Comparison of ENCODE assay signal across 29 mouse cellular contexts in genomic region chr13:98910801-98911200, GRCm38 (mm10). TPM values are rescaled to one million over a fixed set of nuclear protein-coding genes. Genes with fewer than 3 reads are reported as not detected.
DNase-seq lines count a peak whose midpoint lies in the region; ATAC-seq lines count a peak whose summit lies in the region.
"Had no signal": no experiment of that assay in that cellular context is flagged by ENCODE, and none has a peak within 500 bp of the region (broad histone marks: within the 10 kb centered on the region; RNA-seq: fewer than 3 reads in every experiment).

No protein-coding gene starts in this region.

- ATAC-seq in embryonic facial prominence, embryonic 13.5 days (ENCODE audit: insufficient number of reproducible peaks, insufficient read depth, low FRiP score, low TSS enrichment, low read depth): no peak
- ATAC-seq in limb, embryonic 11.5 days (ENCODE audit: insufficient number of reproducible peaks, low FRiP score, low TSS enrichment, low read depth): no peak
- ATAC-seq in midbrain, embryonic 14.5 days (ENCODE audit: low FRiP score, low TSS enrichment): no peak
- ATAC-seq: forebrain, embryonic 13.5 days; Patski had no signal

- peaks cover 7% of the 10 kb centered on the region; the same call in 1 of the 2 replicates for H3K36me3 ChIP-seq in embryonic facial prominence, embryonic 13.5 days
- peaks cover 29% of the 10 kb centered on the region for H3K36me3 ChIP-seq in embryonic facial prominence, embryonic 10.5 days (replicated peaks)
- no peaks in the 10 kb centered on the region for H3K36me3 ChIP-seq in limb, embryonic 11.5 days (ENCODE audit: control insufficient read depth, insufficient read depth, low read length)
- peaks cover 23% of the 10 kb centered on the region for H3K36me3 ChIP-seq in limb, embryonic 10.5 days
- H3K36me3 ChIP-seq in midbrain, embryonic 14.5 days (ENCODE audit: control insufficient read depth, insufficient read depth, low read length): peaks cover 3% of the 10 kb centered on the region; the same call in 1 of the 2 replicates
- H3K36me3 ChIP-seq: limb, embryonic 15.5 days; neural tube, embryonic 15.5 days had no signal

- no peak overlapping the region for H3K4me2 ChIP-seq in embryonic facial prominence, embryonic 13.5 days
- H3K4me2 ChIP-seq in limb, embryonic 11.5 days (ENCODE audit: low read depth, severe bottlenecking): no peak overlapping the region
- H3K4me2 ChIP-seq in midbrain, embryonic 14.5 days (ENCODE audit: low read length): no peak overlapping the region
- H3K4me2 ChIP-seq: forebrain, embryonic 13.5 days; heart, embryonic 15.5 days; hindbrain, embryonic 14.5 days; kidney, embryonic 15.5 days; limb, embryonic 15.5 days; midbrain, embryonic 13.5 days; neural tube, embryonic 15.5 days had no signal

- whole genome bisulfite sequencing in embryonic facial prominence, embryonic 13.5 days: 82% methylated on average over 3 of the region's 3 CpGs
- WGBS in embryonic facial prominence, embryonic 10.5 days: 79% methylated on average over 3 of the region's 3 CpGs
- 69% methylated on average over 3 of the region's 3 CpGs for WGBS in limb, embryonic 11.5 days
- WGBS in limb, embryonic 10.5 days: 90% methylated on average over 3 of the region's 3 CpGs
- 72% methylated on average over 3 of the region's 3 CpGs for WGBS in midbrain, embryonic 14.5 days

- H3K9ac ChIP-seq in embryonic facial prominence, embryonic 13.5 days: no peak overlapping the region
- H3K9ac ChIP-seq in limb, embryonic 11.5 days (ENCODE audit: low read length): no peak overlapping the region
- H3K9ac ChIP-seq in midbrain, embryonic 14.5 days (replicated peaks; ENCODE audit: low read length): no peak overlapping the region
- H3K9ac ChIP-seq: forebrain, embryonic 13.5 days; heart, embryonic 15.5 days; hindbrain, embryonic 14.5 days; kidney, embryonic 15.5 days; limb, embryonic 15.5 days; liver, embryonic 14.5 days; midbrain, embryonic 13.5 days; neural tube, embryonic 15.5 days had no signal

- no peaks in the 10 kb centered on the region for H3K27me3 ChIP-seq in embryonic facial prominence, embryonic 13.5 days
- no peaks in the 10 kb centered on the region for H3K27me3 ChIP-seq in embryonic facial prominence, embryonic 10.5 days (replicated peaks; ENCODE audit: low read depth, poor library complexity, severe bottlenecking)
- H3K27me3 ChIP-seq in limb, embryonic 11.5 days (ENCODE audit: control insufficient read depth, insufficient read depth, low read length): no peaks in the 10 kb centered on the region
- H3K27me3 ChIP-seq in limb, embryonic 10.5 days (ENCODE audit: low read depth, poor library complexity, severe bottlenecking): no peaks in the 10 kb centered on the region
- no peaks in the 10 kb centered on the region for H3K27me3 ChIP-seq in midbrain, embryonic 14.5 days (ENCODE audit: control insufficient read depth, insufficient read depth, low read length)
- H3K27me3 ChIP-seq: forebrain, embryonic 13.5 days; heart, embryonic 15.5 days; kidney, embryonic 15.5 days; limb, embryonic 15.5 days; midbrain, embryonic 13.5 days; neural tube, embryonic 15.5 days; Patski had no signal

- H3K4me3 ChIP-seq in embryonic facial prominence, embryonic 13.5 days: no peak overlapping the region
- no peak overlapping the region for H3K4me3 ChIP-seq in embryonic facial prominence, embryonic 10.5 days
- no peak overlapping the region for H3K4me3 ChIP-seq in limb, embryonic 11.5 days (ENCODE audit: low read depth, low read length)
- no peak overlapping the region for H3K4me3 ChIP-seq in limb, embryonic 10.5 days
- no peak overlapping the region for H3K4me3 ChIP-seq in midbrain, embryonic 14.5 days (replicated peaks; ENCODE audit: low read depth, low read length)
- H3K4me3 ChIP-seq: forebrain, embryonic 13.5 days; heart, embryonic 10.5 days; heart, embryonic 15.5 days; kidney, embryonic 15.5 days; left cerebral cortex, adult 2 months; limb, embryonic 15.5 days; midbrain, embryonic 13.5 days; neural tube, embryonic 15.5 days had no signal

- no peaks in the 10 kb centered on the region for H3K9me3 ChIP-seq in embryonic facial prominence, embryonic 13.5 days
- H3K9me3 ChIP-seq in embryonic facial prominence, embryonic 10.5 days: no peaks in the 10 kb centered on the region; the same call in 1 of the 2 replicates
- H3K9me3 ChIP-seq in limb, embryonic 11.5 days (ENCODE audit: control insufficient read depth, low read length): no peaks in the 10 kb centered on the region
- no peaks in the 10 kb centered on the region for H3K9me3 ChIP-seq in limb, embryonic 10.5 days (replicated peaks)
- no peaks in the 10 kb centered on the region for H3K9me3 ChIP-seq in midbrain, embryonic 14.5 days (ENCODE audit: control insufficient read depth, low read length)
- H3K9me3 ChIP-seq: forebrain, embryonic 13.5 days; G1E; heart, embryonic 10.5 days; heart, embryonic 15.5 days; kidney, embryonic 15.5 days; limb, embryonic 15.5 days; midbrain, embryonic 13.5 days; neural tube, embryonic 15.5 days had no signal

- H3K27ac ChIP-seq in embryonic facial prominence, embryonic 13.5 days: 0 out of 2 replicates have a peak overlapping the region, but pooled peaks have one; percentile 45
- no peak overlapping the region for H3K27ac ChIP-seq in embryonic facial prominence, embryonic 10.5 days (replicated peaks)
- no peak overlapping the region for H3K27ac ChIP-seq in limb, embryonic 11.5 days (replicated peaks; ENCODE audit: low read depth, low read length)
- no peak overlapping the region for H3K27ac ChIP-seq in limb, embryonic 10.5 days
- no peak overlapping the region for H3K27ac ChIP-seq in midbrain, embryonic 14.5 days (replicated peaks; ENCODE audit: low read depth, low read length)
- H3K27ac ChIP-seq: forebrain, embryonic 13.5 days; heart, embryonic 10.5 days; heart, embryonic 15.5 days; hindbrain, embryonic 14.5 days; kidney, embryonic 15.5 days; left cerebral cortex, adult 2 months; limb, embryonic 15.5 days; liver, embryonic 14.5 days; macrophage; midbrain, embryonic 13.5 days; neural tube, embryonic 15.5 days had no signal

- no peak for DNase-seq in embryonic facial prominence, embryonic 10.5 days (ENCODE audit: low spot score)
- peak; percentile 18 for DNase-seq in limb, embryonic 11.5 days (ENCODE audit: low spot score)
- no peak for DNase-seq in limb, embryonic 10.5 days (ENCODE audit: low spot score)
- peak; percentile 51 for DNase-seq in cerebellum, adult 9-11 months
- DNase-seq in embryo, embryonic 10.5 days (ENCODE audit: low spot score): no peak
- DNase-seq in midbrain, embryonic 14.5 days: no peak
- DNase-seq: adrenal gland, postnatal 10 days; gastrocnemius, postnatal 10 days; kidney, adult 11 months; kidney, postnatal 25 days; lung, adult 2 months; lung, postnatal 10 days; retina, postnatal 1 day; right cerebral cortex, postnatal 14 days; thymus, postnatal 4 days had no signal

- peaks cover 52% of the 10 kb centered on the region for H3K4me1 ChIP-seq in embryonic facial prominence, embryonic 13.5 days
- peaks cover 30% of the 10 kb centered on the region for H3K4me1 ChIP-seq in embryonic facial prominence, embryonic 10.5 days
- H3K4me1 ChIP-seq in limb, embryonic 11.5 days (ENCODE audit: control insufficient read depth, insufficient read depth, low read length): peaks cover 10% of the 10 kb centered on the region; the same call in 1 of the 2 replicates
- peaks cover 41% of the 10 kb centered on the region for H3K4me1 ChIP-seq in limb, embryonic 10.5 days
- H3K4me1 ChIP-seq in midbrain, embryonic 14.5 days (ENCODE audit: control insufficient read depth, insufficient read depth, low read length): peaks cover 25% of the 10 kb centered on the region

RNA-seq across cellular contexts. Expression of gene Tnpo1, which starts 15.4 kb away (rescaled TPM):
- polyA plus RNA-seq in embryonic facial prominence, embryonic 13.5 days (2015; fragmentation: Nextera tagmentation; extraction: Ambion mirVana): 64.7 and 65.0 TPM in 2 replicates
- 78.0 and 79.7 TPM in 2 replicates for polyA plus RNA-seq in embryonic facial prominence, embryonic 10.5 days (2016; fragmentation: Nextera tagmentation; extraction: Ambion mirVana)
- 52.5 and 60.0 TPM in 2 replicates for polyA plus RNA-seq in limb, embryonic 11.5 days (2014; fragmentation: Nextera tagmentation; extraction: Ambion mirVana)
- 75.5 and 79.3 TPM in 2 replicates for polyA plus RNA-seq in limb, embryonic 10.5 days (2016; fragmentation: Nextera tagmentation; extraction: Ambion mirVana)
- 56.4 and 63.5 TPM in 2 replicates for polyA plus RNA-seq in midbrain, embryonic 14.5 days (2014; fragmentation: Nextera tagmentation; extraction: Ambion mirVana)

Comparison
In these comparisons a context has a peak if more than half of its experiments do, and no peak if none do; other contexts are left out.
1. DNase-seq: peak in limb, embryonic 11.5 days (single experiment) and cerebellum, adult 9-11 months (single experiment); none in embryonic facial prominence, embryonic 10.5 days (single experiment), limb, embryonic 10.5 days (single experiment), embryo, embryonic 10.5 days (single experiment) and midbrain, embryonic 14.5 days (single experiment).